Mouse (Mus musculus): ENCODE measurements around the gene Ccdc173. TPM values are rescaled to one million over a fixed set of nuclear protein-coding genes. Genes with fewer than 3 reads are reported as not detected.

Ccdc173 gene
- polyA plus RNA-seq, 1 experiment from 2014 or later, result 0.21 TPM

DNA sequence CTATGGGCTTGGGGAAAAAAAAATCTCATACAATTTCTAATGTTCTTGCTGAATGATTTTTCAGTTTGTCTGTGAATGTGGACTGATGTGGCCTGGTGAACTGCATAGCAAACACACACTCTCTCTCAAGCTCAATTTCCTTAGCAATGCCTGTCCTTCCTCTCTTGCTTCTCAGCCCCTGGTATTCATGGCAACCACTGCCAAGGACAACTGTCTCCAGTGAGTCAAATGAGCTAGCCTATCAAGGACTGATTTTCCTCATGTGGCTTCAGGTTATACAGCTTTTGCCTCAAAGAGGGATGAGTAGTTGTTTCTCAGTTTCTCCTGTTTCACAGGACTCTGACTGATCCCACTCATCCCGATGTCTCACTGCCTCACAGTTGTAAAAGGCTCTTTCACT, 70.3 kb downstream of the Ccdc173 start:
- DNase-seq (no peak), ATAC-seq (ENCODE audit: low read depth) (no peak)
- Histone ChIP-seq H3K27me3 (peaks cover 19% of the 10 kb centered on the region), H3K4me2 (no peak overlapping the region), H3K9ac (no peak overlapping the region), H3K4me3 (replicated peaks) (no peak overlapping the region), H3K9me3 (replicated peaks) (no peaks in the 10 kb centered on the region), H3K36me3 (no peaks in the 10 kb centered on the region), H3K4me1 (replicated peaks) (peaks cover 10% of the 10 kb centered on the region), H3K27ac (no peak overlapping the region)
- 67% methylated on average over 1 of the region's 1 CpGs for WGBS (ENCODE audit: insufficient replicate concordance)

DNA sequence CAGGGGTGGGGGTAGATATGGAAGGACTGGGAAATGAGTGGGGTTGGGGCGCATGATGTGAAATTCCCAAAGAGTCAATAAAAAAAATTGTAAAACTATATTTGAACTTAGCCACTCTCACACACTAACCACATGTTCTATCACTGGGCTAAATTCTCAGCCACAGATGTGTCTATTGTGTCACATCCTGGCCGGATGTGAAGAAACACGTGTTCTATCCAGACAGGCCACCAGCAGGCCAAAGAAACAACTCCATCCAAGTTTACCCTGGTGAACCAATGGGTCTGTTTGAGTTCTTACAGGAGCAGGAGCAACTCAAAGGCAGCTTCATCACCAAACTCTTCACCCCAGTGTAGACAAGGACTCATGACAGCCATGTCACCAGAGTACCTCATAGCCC, 72.9 kb downstream of the Ccdc173 start:
- peaks cover 10% of the 10 kb centered on the region for H3K4me1 ChIP-seq (replicated peaks)
- DNase-seq (no peak), ATAC-seq (ENCODE audit: low read depth) (no peak)
- no peak overlapping the region for H3K9ac ChIP-seq
- WGBS (ENCODE audit: insufficient replicate concordance), result 48% methylated on average over 3 of the region's 3 CpGs
- H3K36me3 ChIP-seq, result no peaks in the 10 kb centered on the region
- no peaks in the 10 kb centered on the region for H3K9me3 ChIP-seq (replicated peaks)
- H3K4me2 ChIP-seq, result no peak overlapping the region
- H3K4me3 ChIP-seq (replicated peaks), result no peak overlapping the region
- H3K27ac ChIP-seq, result no peak overlapping the region
- H3K27me3 ChIP-seq, result peaks cover 18% of the 10 kb centered on the region

GRCm38 (mm10) chr2:69714126-69714525, 75.2 kb downstream of the Ccdc173 start:
- H3K36me3 ChIP-seq, result no peaks in the 10 kb centered on the region
- H3K27me3 ChIP-seq, result peaks cover 5% of the 10 kb centered on the region; the same call in 1 of the 2 replicates
- DNase-seq (no peak), ATAC-seq (ENCODE audit: low read depth) (no peak)
- H3K9ac ChIP-seq, result no peak overlapping the region
- 69% methylated on average over 5 of the region's 5 CpGs for WGBS (ENCODE audit: insufficient replicate concordance)
- no peaks in the 10 kb centered on the region for H3K9me3 ChIP-seq (replicated peaks)
- no peak overlapping the region for H3K4me2 ChIP-seq
- no peak overlapping the region for H3K4me3 ChIP-seq (replicated peaks)
- H3K27ac ChIP-seq, result no peak overlapping the region
- H3K4me1 ChIP-seq (replicated peaks), result peaks cover 17% of the 10 kb centered on the region

DNA sequence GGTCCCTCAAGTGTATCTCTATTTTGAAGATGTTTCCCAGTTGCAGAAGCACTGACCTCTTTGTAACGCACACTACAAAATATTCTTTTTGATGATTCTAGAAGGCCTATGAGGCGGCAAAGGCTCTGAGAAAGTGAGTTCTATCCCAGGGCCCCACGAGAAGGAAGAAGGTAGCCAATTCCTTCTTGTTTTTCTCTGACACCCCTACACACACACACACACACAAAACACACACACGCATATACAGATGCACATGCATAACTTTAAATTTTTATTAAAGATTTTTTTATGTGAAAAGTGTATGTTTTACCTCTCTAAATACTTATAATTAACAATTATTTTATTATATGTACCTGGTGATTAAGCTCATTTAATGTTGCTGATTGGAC, 75.8 kb downstream of the Ccdc173 start:
- no peak for ATAC-seq (ENCODE audit: low read depth)
- Histone ChIP-seq H3K27me3 (no peaks in the 10 kb centered on the region; the same call in 1 of the 2 replicates), H3K4me2 (peak overlapping the region; percentile 79), H3K9me3 (replicated peaks) (no peaks in the 10 kb centered on the region), H3K4me3 (replicated peaks) (peak overlapping the region; percentile 75), H3K27ac (no peak overlapping the region), H3K4me1 (replicated peaks) (peaks cover 17% of the 10 kb centered on the region), H3K9ac (no peak overlapping the region), H3K36me3 (no peaks in the 10 kb centered on the region)
- DNase-seq, result no peak
- WGBS (ENCODE audit: insufficient replicate concordance), result 20% methylated on average over 4 of the region's 4 CpGs

GRCm38 (mm10) chr2:69712981-69713625, 76.3 kb downstream of the Ccdc173 start, which contains the start of gene Fastkd1:
Gene Fastkd1, minus strand, starts transcription at chr2:69713516.
- Histone ChIP-seq H3K9ac (peak within 1 kb of the TSS; percentile 79), H3K36me3 (no peaks in the 10 kb centered on the region), H3K4me1 (replicated peaks) (peaks cover 17% of the 10 kb centered on the region), H3K9me3 (replicated peaks) (no peaks in the 10 kb centered on the region), H3K4me3 (replicated peaks) (peak within 1 kb of the TSS; percentile 75), H3K27ac (peak within 1 kb of the TSS; percentile 51; the same call in 1 of the 2 replicates), H3K27me3 (no peaks in the 10 kb centered on the region), H3K4me2 (peak within 1 kb of the TSS; percentile 79)
- DNase-seq (peak; percentile 81), ATAC-seq (ENCODE audit: low read depth) (peak; percentile 99)
- WGBS (ENCODE audit: insufficient replicate concordance), result under 1% methylated on average over 39 of the region's 39 CpGs

- no peak for DNase-seq
- no peak overlapping the region for H3K9ac ChIP-seq
- H3K4me3 ChIP-seq (replicated peaks), result 0 out of 2 replicates have a peak overlapping the region, but pooled peaks have one; percentile 75
- ATAC-seq (ENCODE audit: low read depth), result no peak
- H3K4me2 ChIP-seq, result no peak overlapping the region
- WGBS (ENCODE audit: insufficient replicate concordance), result 85% methylated on average over 14 of the region's 14 CpGs
- H3K4me1 ChIP-seq (replicated peaks), result peaks cover 17% of the 10 kb centered on the region
- no peaks in the 10 kb centered on the region for H3K9me3 ChIP-seq (replicated peaks)
- peaks cover 5% of the 10 kb centered on the region; the same call in 1 of the 2 replicates for H3K36me3 ChIP-seq
- H3K27me3 ChIP-seq, result no peaks in the 10 kb centered on the region
- no peak overlapping the region for H3K27ac ChIP-seq
Observed at GRCm38 (mm10) chr2:69712171-69712570, 77.2 kb downstream of the Ccdc173 start.

Other genes starting within 250 kb of the Ccdc173 start
- 0.06 and 0.09 TPM in 2 replicates for gene Lrp2, start 203.5 kb downstream of the Ccdc173 start, polyA plus RNA-seq (2015; fragmentation: Nextera tagmentation; extraction: Ambion mirVana)
- 4.7 and 6.4 TPM in 2 replicates for gene Bbs5, start 142.4 kb downstream of the Ccdc173 start, polyA plus RNA-seq (2015; fragmentation: Nextera tagmentation; extraction: Ambion mirVana)
- gene Klhl41, start 119.5 kb downstream of the Ccdc173 start, polyA plus RNA-seq (2015; fragmentation: Nextera tagmentation; extraction: Ambion mirVana), result 0.42 and 0.43 TPM in 2 replicates
- gene Fastkd1, start 76.1 kb downstream of the Ccdc173 start, polyA plus RNA-seq (2015; fragmentation: Nextera tagmentation; extraction: Ambion mirVana), result 4.1 and 6.0 TPM in 2 replicates
- gene Ppig, start 67.0 kb downstream of the Ccdc173 start, polyA plus RNA-seq (2015; fragmentation: Nextera tagmentation; extraction: Ambion mirVana), result 79.7 and 100 TPM in 2 replicates
- gene Phospho2, start within 50 bp of the Ccdc173 start, polyA plus RNA-seq (2015; fragmentation: Nextera tagmentation; extraction: Ambion mirVana), result 13.0 and 18.1 TPM in 2 replicates
- 20.2 and 24.7 TPM in 2 replicates for gene Klhl23, start 32.4 kb upstream of the Ccdc173 start, polyA plus RNA-seq (2015; fragmentation: Nextera tagmentation; extraction: Ambion mirVana)
- gene Ssb, start 72.0 kb upstream of the Ccdc173 start, polyA plus RNA-seq (2015; fragmentation: Nextera tagmentation; extraction: Ambion mirVana), result 204 and 266 TPM in 2 replicates
- 40.8 and 42.1 TPM in 2 replicates for gene Mettl5, start 96.0 kb upstream of the Ccdc173 start, polyA plus RNA-seq (2015; fragmentation: Nextera tagmentation; extraction: Ambion mirVana)
- 5.1 and 6.0 TPM in 2 replicates for gene Ubr3, start 107.7 kb upstream of the Ccdc173 start, polyA plus RNA-seq (2015; fragmentation: Nextera tagmentation; extraction: Ambion mirVana)
- not detected in 2 replicates for gene Myo3b, start 249.6 kb upstream of the Ccdc173 start, polyA plus RNA-seq (2015; fragmentation: Nextera tagmentation; extraction: Ambion mirVana)